In the genomic region with DNA sequence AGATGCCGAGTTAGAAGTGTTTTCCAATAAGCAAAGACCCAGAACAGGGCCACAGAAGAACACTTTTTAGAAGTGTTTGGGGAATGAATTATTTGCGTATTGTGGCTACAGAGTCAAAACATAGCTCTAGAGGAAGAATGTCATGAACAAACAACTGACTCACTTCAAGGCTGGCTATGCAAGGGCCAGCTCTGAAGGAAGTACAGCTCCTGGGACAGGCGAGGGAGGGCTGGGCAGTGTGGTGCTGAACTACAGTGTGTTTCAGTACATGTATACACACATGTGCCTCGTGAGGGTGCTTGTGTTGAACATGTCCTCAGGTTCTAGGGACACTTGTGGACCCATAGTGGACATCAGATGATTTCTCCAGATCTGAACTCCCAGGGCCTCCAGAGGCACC, we compare ENCODE assay signal across 16 mouse cellular contexts. TPM values are rescaled to one million over a fixed set of nuclear protein-coding genes. Genes with fewer than 3 reads are reported as not detected.
DNase-seq lines count a peak whose midpoint lies in the region; ATAC-seq and TF ChIP-seq lines count a peak whose summit lies in the region.
"Had no signal": no experiment of that assay in that cellular context is flagged by ENCODE, and none has a peak within 500 bp of the region (broad histone marks: within the 10 kb centered on the region; RNA-seq: fewer than 3 reads in every experiment).

No protein-coding gene starts in this region.

- no peak for TF ChIP-seq CTCF in lung, adult 2 months (IDR thresholded peaks at IDR 0.05; ENCODE audit: insufficient read depth, low read length)

- no peak overlapping the region for H3K4me2 ChIP-seq in heart, embryonic 13.5 days
- H3K4me2 ChIP-seq in heart, embryonic 11.5 days, result no peak overlapping the region
- H3K4me2 ChIP-seq in stomach, embryonic 16.5 days (ENCODE audit: low read depth, low read length), result no peak overlapping the region
- H3K4me2 ChIP-seq: limb, embryonic 13.5 days had no signal

- ATAC-seq in heart, embryonic 13.5 days (ENCODE audit: extremely low read depth, insufficient number of reproducible peaks, low FRiP score, low TSS enrichment), result no peak
- no peak for ATAC-seq in heart, embryonic 11.5 days (replicated peaks; ENCODE audit: insufficient number of reproducible peaks, low FRiP score, low TSS enrichment)
- no peak for ATAC-seq in stomach, embryonic 16.5 days (ENCODE audit: insufficient read depth, low FRiP score)
- ATAC-seq: forebrain, postnatal 0 days; hindbrain, postnatal 0 days; midbrain, embryonic 16.5 days had no signal

- peak; percentile 53 to 68 for DNase-seq in lung, adult 18-20 months
- no peak for DNase-seq in lung, postnatal 14 days
- DNase-seq in lung, adult 2 months, result peak; percentile 26
- no peak for DNase-seq in adipocyte (ENCODE audit: low spot score)
- DNase-seq in thymus, postnatal 14 days, result no peak
- DNase-seq: forebrain, postnatal 0 days; spleen, adult 18-20 months; thymus, postnatal 36 days had no signal

- peak overlapping the region; percentile 73 for H3K27ac ChIP-seq in heart, embryonic 13.5 days (replicated peaks)
- no peak overlapping the region for H3K27ac ChIP-seq in heart, embryonic 11.5 days (ENCODE audit: low read depth, low read length)
- peak overlapping the region; percentile 41 for H3K27ac ChIP-seq in stomach, embryonic 16.5 days (ENCODE audit: low read length)
- H3K27ac ChIP-seq: hindbrain, postnatal 0 days; limb, embryonic 13.5 days had no signal

- H3K4me1 ChIP-seq in heart, embryonic 13.5 days, result peaks cover 12% of the 10 kb centered on the region
- peaks cover 3% of the 10 kb centered on the region; the same call in 1 of the 2 replicates for H3K4me1 ChIP-seq in heart, embryonic 11.5 days (ENCODE audit: control insufficient read depth, insufficient read depth, low read length)
- H3K4me1 ChIP-seq in lung, adult 2 months (ENCODE audit: control insufficient read depth, insufficient read depth, low read length), result peaks cover 15% of the 10 kb centered on the region
- H3K4me1 ChIP-seq in stomach, embryonic 16.5 days (ENCODE audit: control insufficient read depth, insufficient read depth, low read length), result 0 out of 2 replicates have a peak, but pooled peaks cover 5% of the 10 kb centered on the region

- no peak overlapping the region for H3K9ac ChIP-seq in heart, embryonic 13.5 days
- H3K9ac ChIP-seq in heart, embryonic 11.5 days (ENCODE audit: low read depth, low read length), result no peak overlapping the region
- no peak overlapping the region for H3K9ac ChIP-seq in stomach, embryonic 16.5 days (ENCODE audit: low read length)
- H3K9ac ChIP-seq: forebrain, postnatal 0 days; limb, embryonic 13.5 days had no signal

- H3K9me3 ChIP-seq in heart, embryonic 13.5 days, result no peaks in the 10 kb centered on the region
- H3K9me3 ChIP-seq in heart, embryonic 11.5 days (replicated peaks; ENCODE audit: control insufficient read depth, low read length), result no peaks in the 10 kb centered on the region
- no peaks in the 10 kb centered on the region for H3K9me3 ChIP-seq in stomach, embryonic 16.5 days (replicated peaks; ENCODE audit: control insufficient read depth, low read length)
- H3K9me3 ChIP-seq: limb, embryonic 13.5 days had no signal

- 78% methylated on average over 4 of the region's 4 CpGs for WGBS in heart, embryonic 13.5 days
- 83% methylated on average over 4 of the region's 4 CpGs for WGBS in heart, embryonic 11.5 days (ENCODE audit: insufficient replicate concordance)
- whole genome bisulfite sequencing in lung, adult 2 months, result 43% methylated on average over 4 of the region's 4 CpGs
- 81% methylated on average over 4 of the region's 4 CpGs for whole genome bisulfite sequencing in stomach, embryonic 16.5 days

- H3K4me3 ChIP-seq in heart, embryonic 13.5 days, result no peak overlapping the region
- H3K4me3 ChIP-seq in heart, embryonic 11.5 days (ENCODE audit: low read depth, low read length), result no peak overlapping the region
- no peak overlapping the region for H3K4me3 ChIP-seq in lung, adult 2 months (replicated peaks; ENCODE audit: extremely low read depth, low read depth, low read length)
- H3K4me3 ChIP-seq in stomach, embryonic 16.5 days (replicated peaks; ENCODE audit: low read length), result no peak overlapping the region
- H3K4me3 ChIP-seq: limb, embryonic 13.5 days; megakaryocyte, embryonic 14.5 days had no signal

- H3K27me3 ChIP-seq in heart, embryonic 13.5 days (replicated peaks), result no peaks in the 10 kb centered on the region
- no peaks in the 10 kb centered on the region for H3K27me3 ChIP-seq in heart, embryonic 11.5 days (ENCODE audit: control insufficient read depth, insufficient read depth, low read length)
- no peaks in the 10 kb centered on the region for H3K27me3 ChIP-seq in stomach, embryonic 16.5 days (ENCODE audit: control insufficient read depth, insufficient read depth, low read length)
- H3K27me3 ChIP-seq: megakaryocyte, embryonic 14.5 days had no signal

- H3K36me3 ChIP-seq in heart, embryonic 13.5 days, result no peaks in the 10 kb centered on the region
- H3K36me3 ChIP-seq in heart, embryonic 11.5 days (ENCODE audit: control insufficient read depth, insufficient read depth, low read length), result no peaks in the 10 kb centered on the region
- no peaks in the 10 kb centered on the region for H3K36me3 ChIP-seq in stomach, embryonic 16.5 days (ENCODE audit: control insufficient read depth, insufficient read depth, low read length)
- H3K36me3 ChIP-seq: limb, embryonic 13.5 days had no signal

- TF ChIP-seq POLR2A in lung, adult 2 months (IDR thresholded peaks at IDR 0.05; ENCODE audit: borderline replicate concordance, extremely low read depth, low read depth, low read length), result 0 out of 2 replicates have a peak, but pooled peaks have one; percentile 11

RNA-seq across cellular contexts. Expression of a gene that starts 25.1 kb away (rescaled TPM):
- polyA plus RNA-seq in heart, embryonic 13.5 days (2015; fragmentation: Nextera tagmentation; extraction: Ambion mirVana), result not detected in 2 replicates
- not detected in 2 replicates for polyA plus RNA-seq in heart, embryonic 11.5 days (2014; fragmentation: Nextera tagmentation; extraction: Ambion mirVana)
- polyA plus RNA-seq in lung, adult 2 months (2012; rRNA removed), result 0.27 TPM in 1 of 2 replicates, not detected in the other
- not detected in 2 replicates for polyA plus RNA-seq in stomach, embryonic 16.5 days (2015; fragmentation: Nextera tagmentation; extraction: Ambion mirVana)
- polyA plus RNA-seq: limb, embryonic 13.5 days; neural tube, embryonic 11.5 days had no signal

RNA-seq across cellular contexts. Expression of a gene that starts 56.3 kb away (rescaled TPM):
- polyA plus RNA-seq in heart, embryonic 13.5 days (2015; fragmentation: Nextera tagmentation; extraction: Ambion mirVana), result 14.6 and 21.4 TPM in 2 replicates
- 14.4 and 16.6 TPM in 2 replicates for polyA plus RNA-seq in heart, embryonic 11.5 days (2014; fragmentation: Nextera tagmentation; extraction: Ambion mirVana)
- 131 and 170 TPM in 2 replicates for polyA plus RNA-seq in lung, adult 2 months (2012; rRNA removed)
- polyA plus RNA-seq in stomach, embryonic 16.5 days (2015; fragmentation: Nextera tagmentation; extraction: Ambion mirVana), result 11.1 and 11.7 TPM in 2 replicates

Comparison
In these comparisons a context has a peak if more than half of its experiments do, and no peak if none do; other contexts are left out.
1. DNase-seq: peak in lung, adult 18-20 months (2 of 2) and lung, adult 2 months (single experiment); none in lung, postnatal 14 days (single experiment), adipocyte (single experiment) and thymus, postnatal 14 days (single experiment).